Mouse (Mus musculus): Measurements from ENCODE around the gene Tcf20. TPM values are rescaled to one million over a fixed set of nuclear protein-coding genes. Genes with fewer than 3 reads are reported as not detected.

The Tcf20 gene
- polyA plus RNA-seq (2015; fragmentation: Nextera tagmentation; extraction: Ambion mirVana) = 4.2 and 5.2 TPM in 2 replicates

- Histone ChIP-seq H3K4me1 (replicated peaks) (peaks cover 38% of the 10 kb centered on the region), H3K36me3 (no peaks in the 10 kb centered on the region), H3K4me2 (peak within 1 kb of the TSS; percentile 96), H3K4me3 (peak within 1 kb of the TSS; percentile 51), H3K27ac (peak within 1 kb of the TSS; percentile 59), H3K9me3 (replicated peaks) (no peaks in the 10 kb centered on the region), H3K27me3 (peaks cover 48% of the 10 kb centered on the region), H3K9ac (peak within 1 kb of the TSS; percentile 53)
- under 1% methylated on average over 19 of the region's 20 CpGs for WGBS
- ATAC-seq (replicated peaks; ENCODE audit: insufficient number of reproducible peaks, insufficient read depth, low FRiP score, low read depth) = peak; percentile 92
Measured at GRCm38 (mm10) chr15:82987732-82988112, at the start of gene Tcf20. Gene Tcf20 (minus strand): TSS chr15:82987872.

- ATAC-seq (replicated peaks; ENCODE audit: insufficient number of reproducible peaks, insufficient read depth, low FRiP score, low read depth) = peak; percentile 63
- Histone ChIP-seq H3K9ac (no peak overlapping the region), H3K4me2 (no peak overlapping the region), H3K4me3 (no peak overlapping the region), H3K4me1 (replicated peaks) (peaks cover 63% of the 10 kb centered on the region), H3K36me3 (no peaks in the 10 kb centered on the region), H3K9me3 (replicated peaks) (no peaks in the 10 kb centered on the region), H3K27ac (peak overlapping the region; percentile 50), H3K27me3 (peaks cover 30% of the 10 kb centered on the region)
- 38% methylated on average over 14 of the region's 14 CpGs for WGBS
Measured at GRCm38 (mm10) chr15:83036900-83037519, 49.3 kb upstream of the Tcf20 start.

DNA sequence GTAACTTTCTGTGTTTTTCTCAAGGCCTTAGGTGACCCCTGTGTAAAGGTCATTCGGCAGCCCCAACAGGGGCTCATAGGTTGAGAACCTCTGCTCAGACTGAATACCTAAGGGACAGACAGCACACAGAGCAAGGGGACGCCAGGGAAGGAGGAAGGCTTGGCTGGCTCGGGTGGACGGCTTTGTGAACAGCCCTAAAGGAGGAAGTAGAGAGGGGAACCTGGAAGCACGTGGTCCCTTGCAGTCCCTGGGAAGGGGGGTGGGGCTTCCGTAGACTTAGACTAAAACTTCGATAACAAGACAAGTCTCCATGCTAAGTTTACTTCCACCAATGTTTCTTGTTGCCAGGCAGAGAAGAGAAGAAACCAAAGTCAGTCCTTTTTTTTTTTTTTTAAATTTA lies 48.4 kb upstream of the Tcf20 start:
- no peak overlapping the region for H3K9ac ChIP-seq
- 56% methylated on average over 7 of the region's 7 CpGs for whole genome bisulfite sequencing

DNA sequence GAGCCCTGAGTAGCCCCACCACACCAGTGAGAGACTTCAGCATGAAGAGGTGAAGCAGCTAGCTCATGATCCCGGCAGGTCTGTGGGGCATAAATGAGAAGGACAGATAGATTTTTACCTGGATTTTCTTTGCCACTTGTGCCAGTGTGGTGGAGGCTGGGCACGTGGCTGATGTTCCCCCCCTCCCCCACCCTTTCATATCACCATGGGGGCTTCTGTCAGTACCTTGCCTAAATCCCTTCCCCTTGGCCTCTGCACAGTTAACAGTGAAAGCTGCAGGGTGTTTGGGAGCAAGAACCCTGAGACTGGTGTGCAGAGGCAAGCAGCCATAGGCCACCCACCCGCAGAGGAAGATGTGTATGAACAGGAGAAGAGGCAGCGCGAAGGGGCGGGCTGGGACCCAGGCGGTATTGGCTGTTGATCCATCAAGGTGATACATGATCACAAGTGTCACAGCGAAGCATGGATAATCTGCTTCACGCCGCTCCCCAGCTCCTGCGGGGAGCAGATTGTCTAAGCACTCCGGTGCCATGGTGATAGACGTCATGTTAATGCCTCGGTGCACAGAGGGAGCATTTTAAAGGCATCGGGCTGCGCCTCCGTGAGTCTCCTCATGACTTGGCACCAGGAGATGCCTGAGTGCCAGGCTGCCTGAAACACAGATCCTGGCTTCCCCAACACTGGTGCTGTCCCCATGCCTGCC lies 46.8 kb upstream of the Tcf20 start:
- Histone ChIP-seq H3K36me3 (no peaks in the 10 kb centered on the region), H3K4me2 (peak overlapping the region; percentile 38), H3K4me1 (replicated peaks) (peaks cover 67% of the 10 kb centered on the region), H3K9me3 (replicated peaks) (no peaks in the 10 kb centered on the region), H3K4me3 (0 out of 2 replicates have a peak overlapping the region, but pooled peaks have one; percentile 9), H3K9ac (peak overlapping the region; percentile 15), H3K27ac (no peak overlapping the region), H3K27me3 (peaks cover 33% of the 10 kb centered on the region)
- ATAC-seq (replicated peaks; ENCODE audit: insufficient number of reproducible peaks, insufficient read depth, low FRiP score, low read depth) = no peak
- 17% methylated on average over 17 of the region's 17 CpGs for WGBS

More for the DNA sequence above, 48.4 kb upstream of the Tcf20 start:
- H3K27me3 ChIP-seq = peaks cover 33% of the 10 kb centered on the region
- no peaks in the 10 kb centered on the region for H3K36me3 ChIP-seq
- H3K4me3 ChIP-seq = no peak overlapping the region
- ATAC-seq (replicated peaks; ENCODE audit: insufficient number of reproducible peaks, insufficient read depth, low FRiP score, low read depth) = no peak
- peaks cover 63% of the 10 kb centered on the region for H3K4me1 ChIP-seq (replicated peaks)
- H3K4me2 ChIP-seq = no peak overlapping the region
- H3K9me3 ChIP-seq (replicated peaks) = no peaks in the 10 kb centered on the region
- H3K27ac ChIP-seq = no peak overlapping the region

GRCm38 (mm10) chr15:83032981-83033541 lies 45.4 kb upstream of the Tcf20 start, which contains the start of gene Nfam1:
Gene Nfam1 (minus strand): TSS chr15:83033306.
- Histone ChIP-seq H3K4me1 (replicated peaks) (peaks cover 58% of the 10 kb centered on the region), H3K4me2 (peak within 1 kb of the TSS; percentile 38; the same call in 1 of the 2 replicates), H3K27me3 (peaks cover 33% of the 10 kb centered on the region), H3K9me3 (replicated peaks) (no peaks in the 10 kb centered on the region), H3K36me3 (no peaks in the 10 kb centered on the region), H3K27ac (0 out of 2 replicates have a peak within 1 kb of the TSS, but pooled peaks have one; percentile 23), H3K4me3 (0 out of 2 replicates have a peak within 1 kb of the TSS, but pooled peaks have one; percentile 9), H3K9ac (peak within 1 kb of the TSS; percentile 18; the same call in 1 of the 2 replicates)
- no peak for ATAC-seq (replicated peaks; ENCODE audit: insufficient number of reproducible peaks, insufficient read depth, low FRiP score, low read depth)
- 24% methylated on average over 17 of the region's 17 CpGs for WGBS

DNA sequence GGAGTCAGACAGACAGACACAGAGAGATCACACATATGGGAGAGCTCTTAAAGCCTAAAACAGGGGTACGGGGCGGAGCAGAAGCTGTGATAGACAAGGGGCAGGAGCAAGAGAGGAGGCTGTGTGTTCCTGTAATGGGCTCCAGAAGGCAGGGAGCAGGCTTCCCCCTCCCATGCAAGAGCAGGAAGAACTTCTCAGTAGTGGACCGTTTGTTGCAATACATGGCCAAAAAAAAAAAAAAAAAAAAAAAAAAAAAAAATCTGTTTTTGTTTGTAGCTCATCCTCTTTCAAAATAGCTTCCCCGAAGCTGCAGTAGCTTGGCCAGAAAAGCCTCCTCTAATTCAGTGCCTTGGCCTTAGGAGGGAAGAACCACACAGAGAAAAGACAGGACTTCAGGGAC lies 43.2 kb upstream of the Tcf20 start:
- H3K27ac ChIP-seq = no peak overlapping the region
- WGBS = 57% methylated on average over 4 of the region's 4 CpGs
- H3K27me3 ChIP-seq = peaks cover 51% of the 10 kb centered on the region
- no peaks in the 10 kb centered on the region for H3K9me3 ChIP-seq (replicated peaks)
- no peak for ATAC-seq (replicated peaks; ENCODE audit: insufficient number of reproducible peaks, insufficient read depth, low FRiP score, low read depth)
- no peak overlapping the region for H3K4me3 ChIP-seq
- H3K36me3 ChIP-seq = no peaks in the 10 kb centered on the region
- no peak overlapping the region for H3K9ac ChIP-seq
- H3K4me2 ChIP-seq = no peak overlapping the region
- peaks cover 49% of the 10 kb centered on the region for H3K4me1 ChIP-seq (replicated peaks)

- Histone ChIP-seq H3K27ac (peak overlapping the region; percentile 24; the same call in 1 of the 2 replicates), H3K9ac (no peak overlapping the region), H3K4me2 (no peak overlapping the region), H3K4me3 (no peak overlapping the region), H3K9me3 (replicated peaks) (no peaks in the 10 kb centered on the region), H3K4me1 (replicated peaks) (peaks cover 56% of the 10 kb centered on the region), H3K27me3 (peaks cover 44% of the 10 kb centered on the region), H3K36me3 (no peaks in the 10 kb centered on the region)
- no peak for ATAC-seq (replicated peaks; ENCODE audit: insufficient number of reproducible peaks, insufficient read depth, low FRiP score, low read depth)
- WGBS = 53% methylated on average over 11 of the region's 11 CpGs
Measured at GRCm38 (mm10) chr15:83029725-83030718, 42.4 kb upstream of the Tcf20 start.

GRCm38 (mm10) chr15:83026129-83026528 lies 38.5 kb upstream of the Tcf20 start:
- H3K27me3 ChIP-seq = peaks cover 29% of the 10 kb centered on the region; the same call in 1 of the 2 replicates
- no peak overlapping the region for H3K27ac ChIP-seq
- H3K9ac ChIP-seq = no peak overlapping the region
- H3K36me3 ChIP-seq = no peaks in the 10 kb centered on the region
- H3K4me2 ChIP-seq = peak overlapping the region; percentile 41; the same call in 1 of the 2 replicates
- no peak for ATAC-seq (replicated peaks; ENCODE audit: insufficient number of reproducible peaks, insufficient read depth, low FRiP score, low read depth)
- no peaks in the 10 kb centered on the region for H3K9me3 ChIP-seq (replicated peaks)
- peaks cover 34% of the 10 kb centered on the region for H3K4me1 ChIP-seq (replicated peaks)
- WGBS = 65% methylated on average over 8 of the region's 8 CpGs
- H3K4me3 ChIP-seq = no peak overlapping the region

DNA sequence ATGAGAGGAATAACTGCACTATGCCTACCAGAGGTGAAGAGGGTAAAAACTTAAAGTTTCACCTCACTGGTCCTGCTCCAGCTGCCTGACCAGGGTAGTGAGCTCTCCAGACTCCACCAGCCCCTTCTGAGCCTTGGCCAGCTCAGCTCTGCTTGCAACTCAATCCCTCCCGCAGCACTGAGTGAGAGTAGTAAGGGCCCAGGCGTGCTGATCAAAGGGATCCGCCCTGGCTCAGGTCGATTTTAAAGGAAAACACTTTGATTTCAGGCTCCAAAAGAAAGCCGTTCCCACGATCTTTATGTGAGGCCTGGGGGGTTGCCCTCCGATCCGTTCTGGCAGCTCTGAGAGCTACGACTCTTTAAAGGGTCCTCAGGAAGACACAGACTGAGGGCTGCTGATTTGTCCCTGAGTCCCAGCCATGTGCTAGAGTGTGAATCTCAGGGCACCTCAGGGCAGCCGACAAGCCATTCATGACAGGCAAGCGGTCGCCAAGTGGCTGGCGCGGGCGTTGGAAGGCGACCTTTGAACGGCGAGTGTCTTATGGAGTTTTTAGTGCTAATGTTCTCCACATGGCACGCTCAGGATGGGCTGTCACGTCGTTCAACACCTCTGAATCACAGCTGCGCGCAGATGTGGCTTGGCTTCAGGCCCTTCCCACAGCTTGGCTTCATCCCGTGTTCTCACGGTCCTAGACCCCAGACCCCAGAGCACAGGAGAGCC lies 37.5 kb upstream of the Tcf20 start:
- no peak overlapping the region for H3K27ac ChIP-seq
- ATAC-seq (replicated peaks; ENCODE audit: insufficient number of reproducible peaks, insufficient read depth, low FRiP score, low read depth) = 0 out of 2 replicates have a peak, but pooled peaks have one; percentile 24

GRCm38 (mm10) chr15:83022947-83023346 lies 35.3 kb upstream of the Tcf20 start:
- 58% methylated on average over 8 of the region's 8 CpGs for WGBS

More for the DNA sequence above, 37.5 kb upstream of the Tcf20 start:
- H3K36me3 ChIP-seq = no peaks in the 10 kb centered on the region
- H3K4me1 ChIP-seq (replicated peaks) = peaks cover 27% of the 10 kb centered on the region
- H3K9ac ChIP-seq = no peak overlapping the region
- no peaks in the 10 kb centered on the region for H3K9me3 ChIP-seq (replicated peaks)
- H3K27me3 ChIP-seq = peaks cover 29% of the 10 kb centered on the region; the same call in 1 of the 2 replicates
- peak overlapping the region; percentile 41 for H3K4me2 ChIP-seq
- 23% methylated on average over 25 of the region's 25 CpGs for WGBS
- H3K4me3 ChIP-seq = no peak overlapping the region

More at GRCm38 (mm10) chr15:83022947-83023346, 35.3 kb upstream of the Tcf20 start:
- H3K9ac ChIP-seq = no peak overlapping the region
- H3K9me3 ChIP-seq (replicated peaks) = no peaks in the 10 kb centered on the region
- H3K4me2 ChIP-seq = no peak overlapping the region
- no peak for ATAC-seq (replicated peaks; ENCODE audit: insufficient number of reproducible peaks, insufficient read depth, low FRiP score, low read depth)
- no peaks in the 10 kb centered on the region for H3K36me3 ChIP-seq
- H3K4me1 ChIP-seq (replicated peaks) = peaks cover 25% of the 10 kb centered on the region
- no peak overlapping the region for H3K27ac ChIP-seq
- H3K4me3 ChIP-seq = no peak overlapping the region
- peaks cover 28% of the 10 kb centered on the region; the same call in 1 of the 2 replicates for H3K27me3 ChIP-seq

Measured in heart, embryonic 15.5 days (tissue).